Mouse (Mus musculus) retina, postnatal 1 day (tissue): ENCODE results near the gene Dok1.

Source experiments
- DNase-seq: peaks from one replicate; pipeline ENCODE4 v3.0.0-alpha.2; 2012

Gene Dok1

DNA sequence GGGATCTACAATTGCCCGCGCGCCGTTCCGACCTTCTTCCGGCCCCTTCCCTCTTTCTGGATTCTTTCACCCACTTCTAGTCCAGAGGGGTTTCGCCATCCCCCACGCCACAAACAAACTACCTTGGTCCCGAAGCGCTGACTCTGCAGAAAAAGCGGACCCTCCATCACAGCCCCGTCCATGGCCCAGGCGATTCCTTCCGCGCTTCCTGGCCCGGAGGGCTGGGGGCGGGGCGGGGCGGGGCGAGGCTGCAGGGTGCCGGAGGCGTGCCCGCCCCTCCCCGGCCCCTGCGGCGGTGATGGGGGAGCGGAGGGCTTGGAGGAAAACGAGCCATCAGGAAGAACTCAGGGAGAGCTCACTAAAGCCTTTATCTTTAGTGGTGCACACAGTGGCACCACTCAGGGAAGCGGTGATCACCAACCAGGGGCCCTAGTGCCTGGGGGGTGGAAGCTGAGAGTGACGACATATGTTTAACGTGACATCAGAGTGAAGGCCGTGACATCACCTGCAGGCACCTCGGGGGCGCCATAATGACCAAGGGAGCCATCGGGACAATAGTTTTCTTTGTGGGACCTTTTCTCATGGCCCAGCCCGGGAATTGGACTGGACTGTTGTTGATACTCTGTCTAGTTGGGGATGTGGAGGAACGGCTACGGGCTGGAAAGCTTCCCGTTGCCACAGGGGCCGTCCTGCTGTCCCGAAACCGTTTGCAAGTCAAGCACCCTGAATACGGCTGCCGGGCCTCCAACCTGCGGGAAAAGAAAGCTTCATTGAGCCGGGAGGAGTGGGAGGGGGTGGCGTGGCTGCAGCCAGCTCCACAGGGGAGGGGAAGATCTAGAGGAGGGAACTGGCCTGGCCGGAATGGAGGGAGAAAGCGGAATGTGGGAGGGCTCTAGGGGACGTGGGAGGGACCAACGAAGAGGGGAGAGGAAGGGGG lies at the start of gene Dok1, which contains the start of gene Loxl3:
Gene Dok1 (minus strand): TSS at position 223 of the 937 bp plus-strand sequence.
Gene Loxl3 (plus strand): TSS at position 925 of the 937 bp plus-strand sequence.
- DNase-seq = peak; percentile 82

DNA sequence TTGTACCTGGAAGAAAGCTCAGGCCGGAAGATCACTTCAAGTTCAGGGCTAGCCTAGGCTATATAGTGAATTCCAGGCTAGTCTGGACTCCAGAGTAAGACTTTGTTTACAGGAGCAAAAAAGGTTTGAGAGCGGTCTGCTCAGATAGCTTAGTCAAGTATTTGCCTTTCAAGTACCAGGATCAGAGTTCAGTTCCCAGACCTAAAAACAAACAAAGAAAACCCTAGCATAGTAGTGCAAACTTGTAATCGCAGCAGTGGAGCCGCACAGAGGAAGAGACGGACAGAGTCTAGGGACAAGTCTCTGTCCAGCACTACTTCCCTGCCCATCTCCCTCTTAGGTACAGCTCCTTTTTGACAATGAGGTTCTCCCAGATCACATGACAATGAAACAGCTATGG lies 46.9 kb upstream of the Dok1 start:
- no peak for DNase-seq

DNA sequence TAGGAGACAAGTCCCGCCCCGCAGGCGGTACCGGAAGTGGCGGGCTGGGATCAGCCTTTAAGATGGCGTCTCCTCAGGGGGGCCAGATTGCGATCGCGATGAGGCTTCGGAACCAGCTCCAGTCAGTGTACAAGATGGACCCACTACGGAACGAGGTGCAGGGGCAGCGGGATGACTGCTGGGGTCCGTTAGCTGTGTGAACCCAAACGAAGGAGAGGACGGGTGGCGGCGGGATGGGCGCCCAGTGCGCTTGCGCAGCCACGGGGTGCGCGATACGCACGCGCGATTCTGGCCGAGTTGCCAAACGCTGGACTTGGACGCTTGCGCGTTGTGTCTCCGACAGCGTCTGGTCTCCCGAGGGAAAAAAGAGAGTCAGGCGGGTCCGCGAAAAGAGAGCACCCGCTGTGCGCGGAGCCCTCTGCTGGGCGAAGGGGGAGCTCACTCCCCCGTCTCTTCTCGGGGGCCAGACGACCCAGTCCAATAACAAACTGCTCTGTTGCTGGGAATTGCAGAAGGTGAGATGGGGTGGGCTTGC lies 45.1 kb upstream of the Dok1 start:
- peak; percentile 98 for DNase-seq

DNA sequence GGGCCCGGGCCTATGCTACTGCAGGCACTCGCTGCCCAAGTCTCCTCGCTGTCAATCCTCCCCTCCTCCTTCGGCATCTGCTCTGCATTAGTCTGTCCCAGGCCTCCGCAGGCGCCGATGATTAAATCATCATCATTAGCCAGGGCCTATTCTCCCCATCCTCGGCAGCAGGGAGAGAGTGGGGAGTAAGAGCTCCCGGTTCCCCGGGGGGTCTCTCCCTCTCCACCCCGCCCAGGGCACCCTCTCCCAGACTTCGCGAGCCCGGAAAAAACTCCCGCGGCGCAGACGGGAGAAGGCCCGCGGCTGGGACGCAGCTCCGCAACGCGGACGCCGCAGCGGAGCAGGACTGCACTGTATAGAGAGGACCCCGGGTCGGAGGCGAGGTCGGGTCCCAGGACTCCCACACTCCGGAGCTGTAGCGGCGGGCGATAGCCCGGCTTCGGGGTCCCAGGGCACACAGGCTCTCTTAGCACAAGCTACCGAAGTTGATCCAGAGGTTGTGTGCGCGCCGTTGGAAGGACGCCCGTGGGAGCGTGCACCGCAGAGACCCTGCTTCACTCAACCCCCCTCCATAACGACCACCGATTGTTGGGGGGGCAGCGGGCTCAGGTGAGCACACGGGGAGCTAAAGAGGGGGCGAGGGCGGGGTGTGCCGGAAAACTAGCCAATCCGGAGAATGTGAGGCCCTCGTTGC lies 44.5 kb upstream of the Dok1 start, which contains the start of gene Pcgf1:
Gene Pcgf1 (plus strand): TSS at position 240 of the 694 bp plus-strand sequence.
- DNase-seq = peak; percentile 62

DNA sequence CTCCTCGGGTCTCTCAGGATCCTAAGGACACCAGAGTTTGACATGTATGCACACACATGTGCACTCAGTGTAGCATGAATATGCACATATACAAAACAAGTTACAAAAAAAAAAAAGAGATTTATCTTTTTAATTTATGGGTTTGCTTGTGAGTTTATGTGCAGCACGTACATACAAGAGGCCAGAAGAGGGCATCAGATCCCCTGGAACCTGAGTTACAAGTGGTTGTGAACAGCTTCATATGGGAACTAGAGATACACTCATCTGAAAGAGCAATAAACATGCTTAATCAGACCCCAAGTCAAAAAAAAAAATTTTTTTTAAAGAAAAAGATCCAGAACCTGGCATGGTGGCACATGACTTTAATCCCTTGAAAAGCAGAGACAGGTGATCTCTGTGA lies 41.7 kb upstream of the Dok1 start:
- no peak for DNase-seq

DNA sequence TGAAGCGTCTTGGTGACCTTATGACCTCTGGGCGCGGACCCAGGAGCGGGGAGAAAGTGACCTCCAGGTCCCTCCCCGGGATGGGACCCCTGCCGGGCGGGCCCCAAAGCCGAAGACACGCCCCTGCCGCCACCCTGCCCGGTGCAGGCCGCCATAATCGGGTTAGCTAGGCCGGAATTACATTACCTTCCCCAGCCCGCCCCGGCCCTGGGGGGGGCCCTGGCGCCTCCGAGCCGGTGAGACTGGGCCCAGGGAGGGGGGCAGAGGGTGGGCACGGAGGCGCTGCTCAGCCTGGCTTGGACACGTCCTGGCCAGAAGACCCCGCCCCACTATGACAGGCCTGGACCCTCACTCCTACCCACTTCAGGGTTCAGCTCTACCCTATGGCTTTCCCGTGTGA lies 37.9 kb upstream of the Dok1 start:
- DNase-seq = peak; percentile 45

DNA sequence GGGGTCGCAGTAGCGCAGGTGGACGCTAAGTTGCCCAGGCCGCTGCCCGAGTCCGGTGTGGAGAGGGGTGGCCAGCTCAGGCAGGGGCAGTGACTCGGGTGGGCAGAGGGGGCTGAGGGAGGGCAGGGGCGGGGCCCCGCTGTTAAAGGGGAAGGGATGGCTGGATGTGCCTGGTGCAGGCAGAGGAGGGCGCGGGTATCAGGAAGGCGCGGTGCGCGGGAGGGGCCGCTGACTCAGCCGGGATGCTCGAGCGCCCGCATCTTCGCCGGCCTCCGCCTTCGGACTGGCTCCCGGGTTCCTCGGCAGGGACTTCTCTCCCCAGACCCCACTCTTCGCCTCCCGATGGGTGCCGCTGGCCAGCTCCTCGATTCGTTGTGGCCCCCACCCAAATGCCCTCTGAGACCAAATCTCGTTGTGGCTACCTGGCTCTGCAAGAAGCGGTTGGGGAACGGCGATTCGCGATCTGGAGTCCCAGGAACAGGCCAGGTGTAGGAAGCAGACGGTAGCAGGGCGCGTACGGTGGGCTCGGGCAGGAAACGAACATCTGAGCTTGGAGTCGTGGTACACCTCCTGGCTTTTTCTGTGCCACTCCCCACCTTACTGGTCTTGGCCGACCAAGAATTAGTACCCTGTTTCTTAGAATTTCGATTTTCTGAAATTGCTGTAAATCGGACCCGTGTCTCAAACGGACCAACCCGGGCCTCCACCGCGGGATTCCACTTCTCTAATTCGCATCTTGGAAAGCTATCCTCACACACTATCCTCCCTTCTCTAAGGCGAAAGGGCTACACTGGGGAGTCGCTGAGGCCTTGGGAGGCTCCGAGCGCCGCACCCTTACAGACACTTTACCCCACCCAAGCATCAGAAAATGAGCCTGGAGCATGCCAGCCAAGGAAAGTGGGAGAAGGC lies 37.3 kb upstream of the Dok1 start:
- peak; percentile 60 for DNase-seq

DNA sequence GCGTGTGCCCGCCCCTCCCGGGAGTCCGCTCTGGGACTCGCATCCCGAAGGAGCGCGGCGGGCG lies 36.8 kb upstream of the Dok1 start, which contains the start of gene Tlx2:
Gene Tlx2 (minus strand): TSS at position 47 of the 64 bp plus-strand sequence.
- no peak for DNase-seq

DNA sequence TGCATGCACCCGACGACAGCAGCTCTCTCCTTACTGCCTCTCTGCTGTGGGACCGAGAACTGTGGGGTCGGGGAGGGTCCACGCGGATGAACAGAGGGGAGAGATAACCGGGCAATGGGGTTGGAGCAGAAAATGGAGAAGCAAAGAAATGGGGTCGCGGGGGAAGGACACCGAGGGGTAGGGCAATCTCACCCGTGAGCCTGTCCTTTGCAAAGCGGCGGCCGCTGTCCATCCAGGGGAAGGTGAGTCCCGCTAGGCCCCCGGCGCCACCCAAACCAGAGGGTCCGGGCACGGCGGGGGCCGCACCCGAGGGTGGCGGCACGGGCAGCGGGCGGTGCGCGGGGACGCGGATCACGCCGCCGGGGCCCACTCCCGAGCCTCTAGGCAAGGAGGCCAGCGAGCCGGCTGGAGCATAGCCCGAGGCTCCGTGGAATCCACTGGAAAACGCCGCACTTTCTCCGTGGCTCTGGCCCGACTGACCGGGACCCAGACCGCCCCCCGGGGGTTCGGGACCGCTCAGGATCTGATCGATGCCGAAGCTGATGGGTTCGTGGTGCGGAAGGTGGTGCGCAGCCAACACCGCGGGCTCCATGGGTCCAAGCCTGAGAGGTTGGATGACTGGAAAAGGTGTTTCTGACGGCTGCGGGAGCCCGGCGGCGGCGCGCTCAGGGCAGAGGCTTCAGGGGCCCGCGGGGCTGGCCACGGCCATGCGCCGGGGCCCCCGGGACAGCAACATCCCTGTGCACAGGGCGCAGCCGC lies 36.4 kb upstream of the Dok1 start:
- DNase-seq = no peak

DNA sequence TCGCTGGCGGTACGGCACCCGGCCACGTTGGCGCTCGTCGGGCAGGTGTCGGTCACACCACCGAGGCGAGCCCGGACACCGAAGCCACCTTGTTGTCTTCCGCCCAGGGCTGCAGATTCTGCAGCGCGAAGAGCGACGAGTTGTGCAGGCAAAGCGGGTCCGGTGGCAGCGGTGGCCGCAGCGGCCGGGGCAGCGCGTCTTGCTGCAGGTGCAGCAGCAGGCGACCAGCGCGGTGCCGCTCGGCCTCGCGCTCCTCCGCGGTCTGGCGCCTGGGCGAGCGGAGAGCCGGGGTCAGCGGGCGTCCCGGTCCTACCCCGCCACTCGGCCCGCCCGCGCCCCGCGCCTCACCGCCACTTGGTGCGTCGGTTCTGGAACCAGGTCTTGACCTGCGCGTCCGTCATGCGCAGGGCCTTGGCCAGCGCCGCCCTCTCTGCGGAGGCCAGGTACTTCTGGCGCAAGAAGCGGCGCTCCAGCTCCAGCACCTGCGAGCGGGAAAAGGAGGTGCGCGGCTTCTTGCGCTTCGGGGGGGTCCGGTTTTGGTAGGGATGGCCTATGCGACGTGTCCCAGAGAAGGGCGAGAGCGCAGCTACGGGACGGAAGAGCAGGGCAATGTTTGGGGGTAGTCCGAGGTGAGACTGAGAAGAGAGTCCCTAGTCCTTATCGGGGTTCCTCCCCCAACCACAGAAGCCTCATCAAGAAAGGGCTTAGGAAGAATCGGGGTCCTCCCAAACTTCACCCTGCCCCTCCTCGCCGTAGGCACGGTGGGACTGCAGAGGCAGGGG lies 35.6 kb upstream of the Dok1 start:
- peak; percentile 24 for DNase-seq

DNA sequence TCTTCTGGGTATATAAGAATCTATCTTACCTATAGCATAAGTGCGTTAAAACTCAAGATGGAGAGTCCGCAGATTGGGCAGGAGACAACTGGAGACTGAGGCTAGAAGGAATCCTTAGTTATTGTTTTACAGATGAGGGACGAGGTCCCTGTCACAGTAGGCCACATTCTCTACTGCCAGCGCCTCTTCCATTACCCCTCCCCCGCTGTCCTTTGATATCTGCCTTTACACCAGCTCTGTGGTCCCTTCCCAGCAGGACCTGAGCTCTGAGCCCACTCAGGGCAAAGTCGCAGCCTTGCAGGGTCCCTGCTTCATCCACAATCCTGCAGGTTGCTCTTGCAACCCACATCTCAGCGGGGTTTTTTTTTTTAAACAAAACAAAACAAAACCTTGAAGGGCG lies 35.0 kb upstream of the Dok1 start:
- DNase-seq = no peak

DNA sequence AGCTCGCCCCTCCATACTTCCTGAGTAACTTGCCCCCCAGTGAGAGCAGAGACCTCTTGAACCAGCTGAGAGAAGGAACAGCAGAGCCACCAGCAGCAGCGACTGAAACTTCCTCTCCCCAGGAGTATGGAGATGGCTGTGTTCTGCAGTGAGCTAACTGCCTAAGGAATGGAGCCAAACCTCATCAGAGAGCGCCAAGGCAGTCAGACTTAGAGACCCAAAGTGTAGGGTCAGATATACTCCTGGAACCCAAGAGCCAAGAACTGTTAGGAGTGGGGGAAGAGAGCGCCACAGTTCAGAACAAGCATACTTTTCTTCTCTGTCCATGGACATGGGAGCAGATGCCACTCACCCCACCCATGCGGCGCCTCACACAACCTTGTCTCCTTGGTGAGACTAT lies 33.2 kb upstream of the Dok1 start:
- no peak for DNase-seq

DNA sequence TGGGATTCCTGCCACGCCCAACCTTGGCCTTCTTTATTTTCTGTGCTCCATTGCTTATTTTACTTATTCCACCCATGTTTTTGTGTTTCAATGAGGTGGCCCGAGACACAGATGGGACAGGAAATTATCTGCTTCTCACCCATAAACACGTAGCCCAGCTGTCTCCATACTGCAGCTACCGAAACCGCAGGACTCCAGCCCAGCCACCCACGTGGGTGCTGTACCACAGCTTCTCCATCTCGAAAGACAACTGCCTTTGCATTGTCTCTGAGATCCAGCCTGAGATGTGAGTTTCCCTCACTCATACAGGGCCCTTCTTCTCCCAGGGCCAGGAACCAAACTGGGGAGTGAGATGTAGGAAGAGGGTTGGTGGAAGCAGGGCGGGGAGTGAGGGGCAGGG lies 32.7 kb upstream of the Dok1 start:
- no peak for DNase-seq

DNA sequence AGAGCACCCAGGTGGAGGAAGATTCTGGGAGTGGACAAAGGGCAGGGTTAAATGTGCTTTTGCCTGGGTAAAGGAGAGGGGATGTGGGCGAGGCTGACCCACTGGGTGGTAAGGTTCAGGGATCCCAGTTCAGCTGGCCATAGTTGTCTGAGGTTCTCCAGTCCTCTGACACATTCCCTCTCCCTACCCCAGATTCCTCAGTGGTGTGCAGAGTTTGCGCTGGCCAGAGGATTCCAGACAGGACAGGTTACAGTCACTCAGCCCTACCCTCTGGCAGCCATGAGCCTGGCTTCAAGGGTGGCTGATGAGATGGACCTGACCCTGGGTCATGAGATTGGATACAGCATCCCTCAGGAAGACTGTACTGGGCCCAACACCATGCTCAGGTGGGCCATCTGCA lies 25.5 kb upstream of the Dok1 start:
- no peak for DNase-seq

DNA sequence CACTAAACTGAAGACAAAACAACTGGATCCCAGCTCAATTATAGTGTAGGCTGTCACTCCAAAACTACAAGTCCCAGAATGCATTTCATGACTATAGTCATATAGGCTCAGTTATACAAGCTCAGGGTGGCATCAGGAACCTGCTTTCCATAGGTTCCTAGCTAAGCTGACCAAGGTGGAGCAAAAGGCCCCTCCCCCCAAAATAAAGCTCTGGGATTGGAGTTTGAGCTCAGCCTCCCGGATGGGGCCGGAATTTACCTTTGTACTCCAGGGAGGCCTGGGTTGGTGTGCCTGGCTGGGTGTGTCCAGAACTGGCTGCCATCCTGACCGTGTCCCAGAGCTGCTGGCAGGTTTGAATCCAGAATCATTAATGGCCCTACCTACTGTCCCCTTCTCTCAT lies 24.5 kb upstream of the Dok1 start, which contains the start of gene Dqx1:
Gene Dqx1 (plus strand): TSS at position 55 of the 400 bp plus-strand sequence.
- no peak for DNase-seq

DNA sequence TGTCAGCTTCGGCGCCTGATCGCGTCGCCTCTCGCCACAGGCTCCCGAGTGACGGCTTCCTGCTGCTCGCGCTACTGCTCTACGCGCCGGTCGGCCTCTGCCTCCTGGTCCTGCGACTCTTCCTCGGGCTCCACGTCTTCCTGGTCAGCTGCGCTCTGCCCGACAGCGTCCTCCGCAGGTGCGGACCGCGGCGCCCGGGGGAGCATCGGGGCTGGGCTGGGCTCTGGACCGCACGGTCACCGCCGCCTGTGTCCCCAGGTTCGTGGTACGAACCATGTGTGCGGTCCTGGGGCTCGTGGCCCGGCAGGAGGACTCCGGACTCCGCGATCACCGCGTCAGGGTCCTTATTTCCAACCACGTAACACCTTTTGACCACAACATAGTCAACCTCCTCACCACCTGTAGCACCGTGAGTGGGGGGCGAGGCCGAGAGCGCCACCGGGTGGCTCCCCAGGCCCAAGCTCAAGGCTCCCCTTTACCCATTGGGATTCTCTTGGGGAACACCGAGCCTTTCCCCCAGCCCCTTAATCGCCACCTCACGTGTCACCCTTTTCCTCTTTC lies 21.7 kb upstream of the Dok1 start, which contains the start of gene Htra2:
Gene Htra2 (minus strand): TSS at position 403 of the 561 bp plus-strand sequence.
- DNase-seq = no peak

DNA sequence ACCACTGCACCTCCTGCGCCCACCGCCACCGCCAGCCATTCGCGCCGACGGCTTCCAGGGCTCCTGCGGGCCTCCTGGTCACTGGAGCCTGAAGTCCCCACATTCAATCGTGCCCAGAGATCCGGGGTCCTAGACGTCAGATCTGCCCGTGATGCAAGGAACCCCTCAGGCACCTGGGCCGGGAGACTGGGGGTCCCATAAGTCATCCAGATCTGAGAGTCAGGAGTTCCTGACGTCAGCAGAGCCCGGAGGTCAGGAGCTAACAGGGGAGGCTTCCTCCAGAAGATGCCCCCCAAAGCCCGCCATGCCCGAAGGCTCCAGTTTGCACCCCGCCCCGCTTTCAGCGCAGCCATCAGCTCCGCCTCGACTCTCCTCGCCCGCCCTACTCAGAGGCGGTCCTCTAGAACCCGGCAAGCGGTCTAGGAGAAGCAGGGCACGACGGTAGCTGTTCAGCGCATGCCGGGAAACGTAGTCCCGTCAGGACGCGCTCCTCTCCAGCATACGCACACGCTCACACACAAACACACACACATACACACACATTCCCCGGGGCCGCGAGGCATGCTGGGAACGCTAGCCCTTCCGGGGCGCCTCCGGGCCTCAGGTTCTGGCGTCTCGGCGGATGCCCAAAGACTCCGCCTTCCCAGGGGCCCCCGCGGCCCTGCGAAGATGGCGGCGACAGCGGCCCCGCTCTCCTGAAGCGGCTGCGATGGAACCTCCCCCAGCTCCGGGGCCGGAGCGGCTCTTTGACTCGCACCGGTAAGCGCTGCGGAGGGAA lies 21.0 kb upstream of the Dok1 start, which contains the start of gene Aup1:
Gene Aup1 (plus strand): TSS at position 448 of the 778 bp plus-strand sequence.
- DNase-seq = peak; percentile 100

DNA sequence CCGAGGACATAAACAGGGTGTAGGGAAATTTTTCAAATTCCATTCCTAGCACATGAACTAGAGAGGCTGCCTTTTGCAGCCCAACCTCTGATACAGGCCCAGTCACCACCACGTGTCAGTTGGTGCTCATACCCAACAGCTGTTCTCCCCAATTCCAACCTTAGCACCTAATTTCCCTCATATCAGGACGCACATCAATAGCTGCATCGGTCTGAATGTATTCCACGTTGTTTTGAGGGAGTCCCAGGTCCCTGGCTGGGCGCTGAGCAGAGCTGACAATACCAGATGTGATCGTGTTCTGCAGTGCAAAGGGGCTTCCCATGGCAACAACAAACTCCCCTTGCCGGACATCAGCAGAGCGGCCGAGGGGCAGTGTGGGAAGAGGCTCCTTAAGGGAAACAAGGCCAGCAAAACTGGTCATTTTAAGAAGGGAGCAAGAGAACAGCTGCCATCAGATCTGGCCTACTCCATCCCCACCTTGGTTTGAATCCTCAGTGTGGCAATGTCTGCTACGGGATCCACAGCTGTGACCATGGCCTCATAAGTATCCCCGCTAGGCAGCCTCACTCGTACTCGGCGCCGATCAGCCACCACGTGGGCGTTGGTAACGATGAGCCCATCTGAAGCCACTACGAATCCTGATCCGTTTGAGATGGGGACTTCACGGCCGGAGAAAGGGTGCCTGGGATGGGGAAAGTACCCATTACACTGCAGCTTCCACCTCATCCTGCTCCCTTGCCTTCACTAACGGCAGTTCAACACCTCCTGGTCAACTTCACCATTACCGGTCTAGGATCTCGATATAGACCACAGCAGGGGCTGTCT lies 20.1 kb upstream of the Dok1 start:
- DNase-seq = peak; percentile 54

DNA sequence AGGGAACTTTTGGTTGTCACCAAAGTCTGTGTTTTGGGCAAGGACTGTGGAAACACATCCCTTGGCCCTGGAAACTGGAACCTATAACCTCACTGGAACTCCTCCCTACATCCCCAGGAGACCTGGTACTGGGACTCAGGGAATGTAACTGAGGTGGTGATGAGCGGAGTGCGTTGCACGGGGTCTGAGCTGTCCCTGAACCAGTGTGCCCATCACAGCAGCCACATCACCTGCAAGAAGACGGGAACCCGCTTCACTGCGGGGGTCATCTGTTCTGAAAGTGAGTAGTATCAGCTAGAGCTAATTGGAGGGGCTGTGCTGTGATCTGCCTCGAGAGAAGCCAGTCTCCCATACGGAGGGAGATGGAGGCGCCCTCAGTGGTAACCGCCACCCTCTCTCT lies 16.1 kb upstream of the Dok1 start:
- no peak for DNase-seq
